In the genomic region with DNA sequence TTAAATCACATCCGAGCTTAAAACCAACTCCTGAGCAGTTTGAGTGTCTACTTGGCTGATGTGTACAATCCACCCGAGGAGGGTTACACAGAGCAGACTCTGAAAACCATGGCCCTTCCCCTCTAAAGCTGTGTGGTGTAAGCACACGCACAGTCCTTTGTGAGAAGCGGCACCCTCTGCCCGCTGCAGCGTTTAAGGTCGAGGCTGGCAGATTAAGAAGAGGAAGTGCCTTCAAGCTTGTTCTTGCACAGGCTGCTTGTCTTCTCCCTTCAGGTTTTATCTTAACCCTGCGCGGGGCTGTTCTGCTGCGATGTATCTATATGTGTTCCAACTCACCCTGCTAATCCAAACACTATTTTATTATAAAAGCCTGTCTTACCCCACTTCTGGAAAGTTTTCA, we compare ENCODE assay signal across 15 mouse cellular contexts.
DNase-seq lines count a peak whose midpoint lies in the region; ATAC-seq and TF ChIP-seq lines count a peak whose summit lies in the region.
"Had no signal": no experiment of that assay in that cellular context is flagged by ENCODE, and none has a peak within 500 bp of the region (broad histone marks: within the 10 kb centered on the region; RNA-seq: fewer than 3 reads in every experiment).

No protein-coding gene starts in this region.

- H3K4me1 ChIP-seq in bone marrow macrophage, adult 2 months (ENCODE audit: control insufficient read depth, insufficient read depth, low read length), result peaks cover 10% of the 10 kb centered on the region
- H3K4me1 ChIP-seq: embryonic facial prominence, embryonic 13.5 days; forebrain, embryonic 13.5 days; limb, embryonic 10.5 days; neural tube, embryonic 13.5 days had no signal

- peak; percentile 64 for DNase-seq in thymus, postnatal 0 days (ENCODE audit: low spot score)
- no peak for DNase-seq in layer of hippocampus, adult 9-10 months (ENCODE audit: low spot score)
- DNase-seq in kidney, postnatal 10 days, result no peak
- no peak for DNase-seq in MN1 (ENCODE audit: low spot score)
- DNase-seq: cerebellum, adult 9-10 months; gastrocnemius, postnatal 36 days; kidney, postnatal 25 days had no signal

- TF ChIP-seq POLR2A in bone marrow macrophage, adult 2 months (IDR thresholded peaks at IDR 0.05; ENCODE audit: borderline replicate concordance, low read depth, low read length), result no peak

- ATAC-seq in CD4-positive, CD25-positive, alpha-beta regulatory T cell, adult 4 months, result peak; percentile 43
- peak; percentile 66; the same call in 1 of the 2 replicates for ATAC-seq in monocyte, adult 5-6 weeks (replicated peaks; ENCODE audit: insufficient number of reproducible peaks, low FRiP score, low TSS enrichment, poor library complexity, severe bottlenecking)
- ATAC-seq: forebrain, embryonic 13.5 days; inflammation-experienced regulatory T-cells, adult 6 months had no signal

- H3K4me3 ChIP-seq in bone marrow macrophage, adult 2 months (ENCODE audit: insufficient read depth, low read length), result peak overlapping the region; percentile 23
- H3K4me3 ChIP-seq: embryonic facial prominence, embryonic 13.5 days; forebrain, embryonic 13.5 days; limb, embryonic 10.5 days; neural tube, embryonic 13.5 days had no signal

- TF ChIP-seq CTCF in bone marrow macrophage, adult 2 months (IDR thresholded peaks at IDR 0.05; ENCODE audit: low read depth, low read length), result no peak

- peak overlapping the region; percentile 5; the same call in 1 of the 2 replicates for H3K27ac ChIP-seq in bone marrow macrophage, adult 2 months (ENCODE audit: insufficient read depth, low read depth, low read length)
- H3K27ac ChIP-seq: embryonic facial prominence, embryonic 13.5 days; forebrain, embryonic 13.5 days; limb, embryonic 10.5 days; neural tube, embryonic 13.5 days had no signal
